Mouse (Mus musculus): ENCODE measurements at regions not wholly inside any gene's neighbourhood (a gene's known extent, or its start where the extent isn't known, plus 50 kb on each side); places are given as distances from the start of the nearest gene placed in this dataset.
A peak's percentile ranks its signal among the peaks of the same experiment; 100 is the strongest.
"Not testable (repeated sequence)": the region's sequence is repeated elsewhere in the genome, so short reads cannot be mapped to it uniquely, and the experiment has no call there.

DNA sequence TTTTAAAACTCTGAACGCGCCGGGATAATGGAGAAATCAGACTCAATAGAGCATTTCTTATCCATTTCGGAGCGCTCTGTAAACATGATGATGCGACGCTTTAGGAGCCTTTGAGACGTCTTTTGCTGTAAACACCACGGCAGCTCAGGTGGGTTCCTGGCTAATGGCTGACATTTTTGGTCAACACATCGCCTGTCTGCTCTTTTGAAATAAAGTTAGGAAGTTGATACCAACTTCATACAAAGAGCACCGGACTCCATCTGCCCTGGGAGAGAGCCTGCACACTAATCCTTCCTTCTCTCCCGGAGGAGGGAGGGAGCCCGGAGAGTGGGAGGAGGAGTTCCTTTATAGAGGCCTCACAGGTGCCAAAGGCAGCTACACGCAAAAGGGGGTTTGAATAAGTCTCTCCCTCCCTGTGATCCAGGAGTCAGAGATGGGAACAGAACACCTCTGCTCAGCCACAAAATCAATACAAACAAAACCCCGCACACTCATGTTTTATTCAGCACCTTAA, 63.8 kb upstream of the Srsf6 start:
- no peak for DNase-seq (ENCODE audit: low spot score in 2 of 2)

DNA sequence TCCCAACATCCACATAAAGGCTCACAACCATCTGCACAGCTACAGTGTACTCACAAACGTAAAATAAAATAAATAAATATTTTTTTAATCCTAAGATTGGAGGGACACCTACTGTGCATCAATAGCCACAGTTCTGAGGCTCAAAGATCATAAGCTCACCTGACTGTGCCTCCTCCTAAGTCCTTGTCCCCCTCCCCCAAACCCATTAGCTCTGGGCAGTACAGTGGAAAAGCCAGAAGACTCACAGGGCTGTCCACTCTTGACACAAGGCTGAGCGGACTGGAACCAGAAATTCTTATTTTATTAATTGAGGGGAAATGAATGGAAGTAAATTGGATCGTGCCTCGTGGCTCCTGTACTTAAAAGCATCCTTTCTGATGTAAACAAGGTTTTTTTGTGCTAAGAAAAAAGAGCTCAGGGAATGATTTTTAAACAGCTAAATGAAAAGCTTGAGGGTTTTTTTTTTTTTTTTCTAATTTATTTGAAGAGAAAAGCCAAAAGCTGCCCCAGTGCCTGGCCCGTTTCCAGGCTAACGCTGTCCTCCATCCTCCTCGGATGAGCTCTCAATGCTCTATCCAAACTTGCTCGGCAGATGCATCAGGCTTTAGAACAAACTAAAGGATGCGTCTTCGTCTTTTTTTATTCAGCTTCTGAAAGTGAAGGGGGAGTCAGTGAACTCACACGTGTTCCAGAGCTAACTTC, 64.6 kb upstream of the Srsf6 start:
- no peak for DNase-seq (ENCODE audit: low spot score in 2 of 2)

DNA sequence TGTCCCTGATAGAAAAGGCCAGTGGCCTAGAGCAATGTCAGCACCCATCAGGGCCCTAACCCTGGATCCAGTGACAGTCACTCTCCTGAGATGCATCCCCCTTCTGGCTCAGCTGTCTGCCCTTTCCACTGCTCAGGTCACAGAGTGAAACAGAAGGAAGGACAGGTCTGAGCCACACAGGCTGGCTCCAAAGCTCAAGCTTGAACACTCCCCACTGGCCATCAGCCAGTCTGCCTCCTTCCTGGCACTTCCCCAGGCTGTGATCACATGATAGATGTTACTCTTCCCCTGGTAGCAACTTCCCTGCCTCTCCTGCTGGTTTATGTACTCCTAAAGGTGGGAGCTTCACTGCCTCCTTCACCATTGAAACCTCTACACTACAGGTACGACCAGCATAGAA, 66.8 kb upstream of the Srsf6 start:
- no peak for DNase-seq (ENCODE audit: low spot score in 2 of 2)

DNA sequence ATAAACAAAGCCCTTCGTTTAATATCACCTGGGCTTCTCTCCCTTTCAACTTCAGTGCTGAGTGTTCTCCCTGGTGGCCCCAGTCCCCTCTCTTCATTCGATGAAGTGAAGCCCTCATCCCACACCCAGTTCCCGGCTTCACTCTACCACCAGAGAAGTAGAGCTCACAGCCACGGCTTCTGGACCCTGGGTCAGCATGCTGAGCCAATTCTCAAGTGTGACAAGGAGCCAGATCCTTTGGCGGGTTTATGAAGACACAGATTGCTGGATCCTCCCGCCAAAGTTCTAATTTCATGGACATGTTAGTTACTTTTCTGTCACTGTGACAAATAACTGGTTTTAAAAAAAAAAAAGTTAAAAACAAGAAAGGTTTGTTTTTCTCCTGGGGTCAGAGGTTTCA, 76.7 kb upstream of the Srsf6 start:
- DNase-seq (ENCODE audit: low spot score in 2 of 2) = no peak

DNA sequence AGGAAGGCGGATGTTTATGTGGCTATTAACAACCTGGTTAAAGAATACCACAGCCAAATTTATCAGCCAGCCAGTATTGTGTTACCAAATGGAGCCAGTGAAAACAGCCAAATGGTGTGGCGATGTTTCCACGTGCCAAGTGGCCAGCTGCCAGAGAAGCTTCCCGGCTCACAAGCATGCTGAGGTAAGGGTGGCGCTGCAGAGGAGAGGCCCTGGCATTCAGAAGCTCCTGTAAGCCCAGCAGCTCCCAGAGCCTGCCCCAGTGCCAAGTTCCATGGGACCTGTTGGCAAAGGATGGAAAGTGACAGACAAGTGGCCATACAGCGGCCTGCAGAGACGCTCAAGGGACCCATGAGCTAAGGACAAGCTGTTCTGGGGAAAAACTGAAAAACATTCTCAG, 77.8 kb upstream of the Srsf6 start:
- DNase-seq (ENCODE audit: low spot score in 2 of 2) = peak; percentile 30 to 66

DNA sequence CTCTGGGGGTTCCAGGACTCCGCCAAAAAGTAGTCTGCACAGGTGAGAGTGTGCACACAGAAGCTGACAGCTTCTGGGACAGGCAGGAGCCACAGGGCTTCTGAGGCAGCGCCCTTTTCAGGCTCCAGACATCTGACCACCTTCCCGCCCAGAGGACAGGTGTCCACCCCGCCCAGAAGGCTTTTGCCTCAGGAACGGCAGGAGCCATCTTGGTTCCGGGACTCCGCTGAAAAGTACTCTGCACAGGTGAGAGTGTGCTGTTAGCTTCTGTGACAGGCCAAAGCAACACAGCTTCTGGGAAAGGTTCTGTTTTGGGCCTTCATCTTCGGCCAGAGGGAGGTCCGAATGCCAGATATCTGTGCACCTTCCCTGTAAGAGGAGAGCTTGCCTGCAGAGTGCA, 89.6 kb upstream of the Srsf6 start:
- not testable (repeated sequence) for DNase-seq (ENCODE audit: low spot score in 2 of 2)

DNA sequence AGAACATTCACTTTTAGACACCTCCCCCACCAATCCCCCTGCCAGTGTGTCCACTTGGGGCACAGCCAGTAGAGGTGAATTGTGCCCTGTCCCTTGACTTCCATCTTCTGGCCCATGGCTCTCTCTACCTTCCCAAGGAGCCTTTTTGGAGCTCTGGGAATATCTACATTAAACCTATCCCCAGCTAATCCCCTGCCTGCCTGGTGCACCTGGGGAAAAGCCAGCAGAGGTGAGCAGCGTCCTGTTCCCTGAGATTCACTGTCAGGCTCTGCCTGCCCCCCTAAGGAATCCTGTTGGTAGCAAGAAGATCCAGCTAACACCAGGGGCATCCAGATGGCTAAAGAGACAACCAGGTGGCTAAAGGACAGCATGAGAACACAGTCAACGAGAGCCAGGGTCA, 93.6 kb upstream of the Srsf6 start:
- no peak for DNase-seq (ENCODE audit: low spot score in 2 of 2)

DNA sequence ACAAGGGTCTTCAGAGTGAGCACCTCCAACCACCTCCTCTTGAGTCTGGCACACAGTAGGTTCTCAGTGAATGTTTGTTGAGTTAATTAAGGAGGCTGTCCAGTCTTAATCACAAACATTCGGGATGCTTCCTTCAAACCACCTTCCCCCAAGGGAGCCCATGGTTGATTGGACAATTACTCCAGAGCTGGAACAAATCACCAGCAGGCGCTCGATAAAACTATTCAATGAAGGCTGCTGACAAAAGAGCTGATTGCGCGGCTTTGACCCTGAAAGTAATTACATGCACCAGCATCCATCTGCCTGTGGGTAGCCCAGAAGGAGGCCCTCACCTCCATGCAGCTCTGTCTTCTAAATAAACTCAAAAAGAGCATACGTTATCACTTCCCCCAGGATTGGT, 97.6 kb upstream of the Srsf6 start:
- no peak for DNase-seq (ENCODE audit: low spot score in 2 of 2)

DNA sequence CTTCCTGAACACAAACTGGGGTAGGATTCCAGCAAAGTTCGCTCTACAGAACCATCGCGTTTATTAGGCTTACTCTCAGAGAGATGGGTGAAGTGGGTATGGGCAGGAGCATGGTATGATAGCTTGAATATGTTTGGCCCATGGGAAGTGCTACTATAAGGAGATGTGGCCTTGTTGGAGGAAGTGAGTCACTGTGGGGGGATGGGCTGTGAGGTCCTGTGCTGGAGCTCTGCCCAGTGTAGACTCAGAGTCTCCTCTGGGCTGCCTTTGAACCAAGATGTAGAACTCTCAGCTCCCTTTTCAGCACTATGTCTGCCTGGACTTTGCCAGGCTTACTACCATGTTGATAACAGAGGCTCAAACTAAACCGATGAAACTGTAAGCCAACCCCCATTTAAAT, 112.5 kb upstream of the Srsf6 start:
- DNase-seq (ENCODE audit: low spot score in 2 of 2) = no peak

DNA sequence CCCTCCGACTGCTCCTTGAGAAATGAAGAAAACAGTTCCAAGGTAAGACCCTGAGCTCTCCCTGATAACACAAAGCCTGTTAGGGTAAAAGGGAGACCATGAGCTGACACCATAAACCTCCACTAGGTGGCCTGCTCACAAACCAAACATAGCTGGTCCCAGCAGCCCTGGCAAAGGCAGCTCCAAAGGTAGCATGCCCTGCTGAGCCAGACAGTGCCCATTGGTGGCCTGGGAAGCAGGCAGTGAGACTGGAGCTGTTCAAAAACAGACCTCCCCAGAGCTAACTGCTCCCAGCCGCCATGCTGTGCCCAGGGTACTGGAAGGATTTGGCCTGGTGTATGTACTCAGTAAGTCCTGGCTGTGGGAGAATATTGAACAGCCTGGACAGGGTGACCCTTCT, 117.1 kb upstream of the Srsf6 start:
- DNase-seq (ENCODE audit: low spot score in 2 of 2) = no peak

DNA sequence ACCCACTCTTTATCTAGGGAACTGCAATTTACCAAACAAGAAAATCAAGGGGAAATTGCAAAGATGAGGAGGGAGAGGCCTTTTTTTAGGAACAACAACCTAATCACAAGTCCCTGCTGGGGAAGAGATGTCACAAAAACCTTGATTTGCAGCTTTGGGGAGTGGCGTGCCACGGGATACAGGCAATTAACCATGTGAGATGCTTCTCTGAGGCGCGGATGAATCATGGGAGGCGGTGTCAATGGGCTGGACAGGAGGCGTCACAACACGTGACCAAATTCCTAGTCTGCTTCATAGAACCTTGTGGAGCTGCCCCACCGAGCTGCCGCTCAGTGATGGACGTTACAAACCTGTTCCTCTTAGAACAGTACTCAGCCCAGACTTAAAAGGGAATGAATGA, 123.6 kb upstream of the Srsf6 start:
- DNase-seq (ENCODE audit: low spot score in 2 of 2) = no peak

DNA sequence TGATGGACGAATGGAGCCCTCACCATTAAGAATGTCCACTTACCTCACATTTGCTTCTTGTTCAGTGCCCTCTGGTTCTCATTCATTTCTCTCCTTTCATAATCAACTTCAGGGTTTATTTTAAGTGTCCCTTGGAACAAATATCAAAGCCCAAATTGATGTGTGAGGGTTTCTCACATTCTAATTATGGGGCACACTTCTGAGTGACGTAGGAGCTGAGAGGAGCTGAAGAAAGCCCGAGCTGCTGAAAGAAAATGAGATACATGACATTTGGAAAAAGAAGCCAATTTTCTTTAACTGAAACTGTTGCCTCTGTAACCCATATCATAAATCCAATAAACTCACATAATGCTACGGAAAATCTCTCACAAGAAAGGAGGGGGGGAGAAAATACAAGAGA, 134.8 kb upstream of the Srsf6 start:
- DNase-seq (ENCODE audit: low spot score in 2 of 2) = no peak

DNA sequence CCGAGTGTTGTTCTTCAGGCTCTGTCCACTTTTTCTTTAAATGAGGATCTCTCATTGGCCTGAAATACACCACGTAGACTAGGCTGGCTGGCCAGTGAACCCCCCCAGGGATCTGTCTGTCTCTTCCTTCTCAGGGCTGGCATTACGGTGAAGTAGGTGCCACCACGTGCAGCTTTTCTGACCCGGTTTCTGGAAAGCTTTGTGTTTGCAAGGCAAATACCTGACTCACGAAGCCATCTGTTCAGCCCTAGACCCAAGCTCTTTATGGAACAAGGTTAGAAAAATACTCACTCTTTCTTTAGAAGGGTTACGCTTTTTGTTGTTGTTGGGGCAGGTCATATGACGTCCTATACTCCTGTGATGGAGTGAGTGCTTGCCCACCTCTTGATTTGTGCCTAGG, 133.3 kb upstream of the Ptprt start:
- no peak for DNase-seq (ENCODE audit: low spot score in 2 of 2)

DNA sequence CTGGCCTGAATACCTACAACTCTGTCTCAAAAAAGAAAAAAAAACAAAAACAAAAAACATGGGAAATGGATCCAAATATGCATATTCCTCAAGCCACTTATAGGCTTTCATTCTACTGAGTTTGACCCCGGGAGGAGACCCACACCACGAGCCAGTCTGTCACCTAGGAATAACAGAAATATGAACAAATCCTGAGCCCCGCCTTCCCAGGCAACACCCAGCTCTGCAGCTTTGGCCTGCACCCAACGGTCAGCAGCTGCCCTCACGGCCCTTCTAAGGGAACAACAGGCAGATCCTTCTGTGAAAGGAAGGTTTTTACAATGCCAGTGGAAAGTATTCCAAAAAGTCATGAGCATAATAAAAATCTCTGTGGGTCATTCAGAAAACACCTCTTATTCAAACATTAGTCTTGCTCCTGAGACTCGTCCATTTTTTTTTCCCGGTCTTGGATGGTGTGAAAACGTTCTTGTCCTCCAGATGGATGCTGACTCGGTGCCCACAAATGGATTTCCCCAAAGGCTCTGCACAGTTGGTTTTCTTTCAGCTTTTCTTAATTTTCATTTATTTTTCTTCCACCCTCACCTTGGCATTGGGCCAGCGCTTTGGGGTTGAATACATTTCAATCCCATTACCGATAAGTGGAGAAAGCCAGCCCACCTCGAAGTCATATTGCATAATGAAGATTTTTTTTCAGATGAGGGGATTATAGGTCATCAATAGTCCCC, 130.6 kb upstream of the Ptprt start:
- DNase-seq (ENCODE audit: low spot score in 2 of 2) = peak; percentile 8 to 51

DNA sequence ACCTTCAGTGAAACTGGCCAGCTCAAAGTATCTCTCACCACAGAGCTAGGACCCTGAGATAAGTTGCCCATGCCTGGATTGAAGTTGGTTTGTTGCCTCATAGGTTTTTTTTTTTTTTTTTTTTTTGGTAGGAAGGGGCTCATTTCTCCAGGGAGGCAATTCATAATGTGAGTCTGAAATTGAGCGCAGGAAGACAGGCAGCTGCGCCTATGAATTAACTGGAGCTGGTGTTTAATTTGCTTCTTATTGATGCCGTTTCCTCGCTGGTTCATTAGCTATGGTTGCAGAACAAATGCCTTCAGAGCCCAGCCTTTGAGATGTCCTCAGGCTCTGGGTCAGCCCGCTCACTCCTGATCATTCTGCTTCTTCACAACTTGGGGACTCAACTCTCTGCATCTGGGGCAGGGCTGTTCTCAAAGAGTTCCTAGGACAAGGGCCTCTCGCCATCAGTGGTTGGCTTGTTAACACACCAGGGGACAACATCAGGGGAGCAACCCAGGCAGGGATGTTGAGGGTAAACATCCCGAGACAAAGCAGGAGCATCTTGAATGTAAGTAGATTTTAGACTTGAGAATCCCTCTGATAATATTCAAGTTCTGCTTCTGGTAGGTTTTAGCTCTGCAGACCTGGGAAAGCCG, 123.3 kb upstream of the Ptprt start:
- DNase-seq (ENCODE audit: low spot score in 2 of 2) = no peak

DNA sequence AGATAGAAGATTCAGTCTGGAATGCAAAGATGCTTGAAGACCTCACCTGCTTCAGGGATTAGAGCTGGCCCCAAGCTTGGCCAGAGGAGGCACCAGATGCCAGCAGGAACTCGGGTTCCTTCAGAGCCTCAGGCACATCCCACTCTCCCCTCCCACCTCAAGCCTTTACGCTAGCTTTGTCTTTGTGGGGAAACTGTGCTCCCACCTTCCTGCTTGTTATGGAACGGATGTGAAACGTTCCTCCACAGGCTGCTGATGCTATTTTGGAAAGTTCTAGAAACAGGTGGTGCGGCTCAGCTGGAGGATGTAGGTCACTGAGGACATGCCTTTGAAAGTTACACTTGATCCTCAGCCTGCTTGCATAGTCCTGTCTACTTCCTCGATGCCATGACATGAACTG, 120.7 kb upstream of the Ptprt start:
- no peak for DNase-seq (ENCODE audit: low spot score in 2 of 2)

DNA sequence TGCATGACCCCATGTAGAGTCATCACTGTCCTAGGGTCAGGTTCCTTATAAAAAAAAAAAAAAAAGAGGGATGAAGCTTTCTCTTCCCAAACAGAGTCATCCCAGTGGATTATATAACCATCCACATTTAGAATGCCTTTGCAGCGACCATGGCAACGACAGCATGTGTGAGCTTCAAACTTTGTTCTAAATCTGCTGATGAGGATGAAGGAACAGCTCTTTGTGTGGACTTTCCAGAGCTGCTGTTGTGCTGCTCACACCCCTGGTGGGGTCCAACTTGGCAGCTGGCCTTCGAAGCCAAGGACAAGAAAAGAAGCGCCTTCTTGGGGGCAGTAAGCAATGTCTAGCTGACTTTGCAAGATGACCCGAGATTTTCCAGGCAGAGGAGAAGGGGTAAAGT, 115.6 kb upstream of the Ptprt start:
- no peak for DNase-seq (ENCODE audit: low spot score in 2 of 2)

DNA sequence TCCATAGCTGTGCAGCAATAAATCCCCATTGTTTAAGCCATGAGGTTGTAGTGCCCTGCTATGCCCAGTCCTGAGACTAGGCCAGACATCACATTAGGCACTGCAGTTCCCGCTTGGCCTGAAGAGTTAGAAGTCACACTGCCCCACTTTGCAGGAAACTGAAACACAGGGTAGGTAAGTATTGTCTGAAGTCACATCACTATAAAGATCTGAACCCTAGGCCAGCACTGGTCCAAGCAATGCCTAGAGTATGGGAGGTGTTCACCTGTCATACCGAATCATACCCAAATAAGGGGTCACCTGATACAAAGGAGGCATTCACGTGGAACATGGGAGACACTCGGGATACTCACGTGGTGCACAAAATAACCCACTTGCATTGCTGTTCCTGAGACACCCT, 111.6 kb upstream of the Ptprt start:
- no peak for DNase-seq (ENCODE audit: low spot score in 2 of 2)

DNA sequence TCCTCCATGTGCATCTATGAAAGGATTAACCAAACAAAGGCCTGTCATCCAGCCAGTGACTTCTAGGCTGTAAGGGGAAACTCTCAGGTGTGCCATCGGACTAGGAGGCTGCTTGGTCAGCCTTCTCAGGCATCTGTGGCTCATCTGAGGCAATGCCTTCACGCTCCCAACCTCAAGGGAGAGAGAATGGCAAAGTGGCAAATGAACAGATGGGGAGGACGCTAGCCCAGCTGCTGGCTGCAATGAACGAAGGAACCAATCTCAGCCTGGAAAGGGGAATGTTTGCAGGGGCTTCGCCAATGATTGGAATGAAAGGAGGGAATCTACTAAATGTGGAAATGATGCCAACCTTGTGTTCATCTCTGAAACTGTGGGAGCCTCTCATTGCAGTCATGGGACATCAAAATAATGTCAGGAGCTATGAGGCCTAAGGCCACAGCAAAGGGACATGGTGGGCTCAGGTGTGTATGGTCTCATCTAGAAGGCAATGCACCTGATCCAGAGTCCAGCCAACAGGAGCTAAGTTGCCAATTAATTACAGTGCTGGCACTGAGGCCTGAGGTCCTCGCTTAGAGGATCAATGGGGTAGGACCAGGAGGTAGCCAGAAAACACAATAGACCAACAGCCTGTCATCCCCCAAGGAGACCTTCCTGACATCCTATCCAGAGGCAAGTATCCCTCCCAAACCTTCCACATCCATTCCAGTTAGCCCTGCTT, 108.9 kb upstream of the Ptprt start:
- DNase-seq (ENCODE audit: low spot score in 2 of 2) = no peak

DNA sequence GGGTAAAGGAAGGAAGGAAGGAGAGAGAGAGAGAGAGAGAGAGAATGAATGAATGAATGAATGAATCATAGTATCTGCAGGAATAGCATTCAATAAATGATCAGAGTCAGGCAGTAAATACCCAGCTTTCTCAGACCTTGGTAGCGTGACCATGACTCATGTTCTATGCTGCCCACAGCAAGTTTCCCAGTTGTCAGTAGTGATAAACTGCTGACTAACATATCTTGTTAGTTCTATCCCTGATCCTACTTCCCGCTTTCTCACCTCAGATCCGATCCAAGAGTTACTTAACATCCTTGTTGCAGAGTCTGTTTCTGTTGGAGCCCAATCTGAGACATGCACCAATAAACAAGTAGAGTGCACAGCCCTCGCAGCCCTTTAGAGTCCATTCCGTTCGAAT, 103.1 kb upstream of the Ptprt start:
- DNase-seq (ENCODE audit: low spot score in 2 of 2) = no peak

DNA sequence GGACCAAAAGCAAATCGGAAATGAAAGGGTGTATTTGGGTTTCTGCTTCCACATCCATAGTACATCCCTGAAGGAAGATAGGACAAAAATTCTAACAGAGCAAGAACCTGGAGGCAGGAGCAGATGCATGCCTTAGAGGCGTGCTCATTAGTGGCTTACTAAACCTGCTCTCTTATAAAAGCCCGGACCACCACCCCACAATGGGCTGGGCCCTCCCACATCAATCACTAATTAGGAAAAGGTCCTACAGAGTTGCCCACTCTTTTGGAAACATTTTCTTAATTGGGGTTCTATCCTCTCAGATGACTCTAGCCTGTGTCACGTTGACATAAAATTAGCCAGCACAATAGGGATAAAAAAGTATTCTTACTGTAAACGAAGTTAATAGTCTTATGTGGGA, 79.6 kb upstream of the Ptprt start:
- no peak for DNase-seq (ENCODE audit: low spot score in 2 of 2)

DNA sequence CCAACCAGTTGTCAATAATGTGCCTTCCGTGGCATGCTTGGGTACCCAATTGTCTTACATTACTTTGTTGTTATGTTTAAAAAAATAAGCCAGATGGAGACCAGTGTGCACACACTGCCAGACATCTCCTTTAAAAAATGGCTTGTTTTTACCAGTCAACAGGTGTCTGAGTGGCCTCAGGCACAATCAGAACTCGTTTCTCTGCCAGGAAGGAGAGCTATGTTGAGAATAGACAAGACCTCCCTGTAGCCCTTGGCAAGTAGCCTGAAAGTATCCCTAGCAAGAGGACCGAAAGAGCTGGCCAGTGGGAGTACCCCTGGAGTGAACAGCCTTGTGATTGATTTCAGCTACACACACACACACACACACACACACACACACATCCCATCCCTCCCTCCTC, 74.8 kb upstream of the Ptprt start:
- DNase-seq (ENCODE audit: low spot score in 2 of 2) = no peak

Measured in gastrocnemius, adult 8-10 months (tissue).